Mouse (Mus musculus): ENCODE data around the gene Ifitm6. TPM values are rescaled to one million over a fixed set of nuclear protein-coding genes. Genes with fewer than 3 reads are reported as not detected.

Gene Ifitm6
- polyA plus RNA-seq, 1 experiment from 2014 or later: not detected

DNA sequence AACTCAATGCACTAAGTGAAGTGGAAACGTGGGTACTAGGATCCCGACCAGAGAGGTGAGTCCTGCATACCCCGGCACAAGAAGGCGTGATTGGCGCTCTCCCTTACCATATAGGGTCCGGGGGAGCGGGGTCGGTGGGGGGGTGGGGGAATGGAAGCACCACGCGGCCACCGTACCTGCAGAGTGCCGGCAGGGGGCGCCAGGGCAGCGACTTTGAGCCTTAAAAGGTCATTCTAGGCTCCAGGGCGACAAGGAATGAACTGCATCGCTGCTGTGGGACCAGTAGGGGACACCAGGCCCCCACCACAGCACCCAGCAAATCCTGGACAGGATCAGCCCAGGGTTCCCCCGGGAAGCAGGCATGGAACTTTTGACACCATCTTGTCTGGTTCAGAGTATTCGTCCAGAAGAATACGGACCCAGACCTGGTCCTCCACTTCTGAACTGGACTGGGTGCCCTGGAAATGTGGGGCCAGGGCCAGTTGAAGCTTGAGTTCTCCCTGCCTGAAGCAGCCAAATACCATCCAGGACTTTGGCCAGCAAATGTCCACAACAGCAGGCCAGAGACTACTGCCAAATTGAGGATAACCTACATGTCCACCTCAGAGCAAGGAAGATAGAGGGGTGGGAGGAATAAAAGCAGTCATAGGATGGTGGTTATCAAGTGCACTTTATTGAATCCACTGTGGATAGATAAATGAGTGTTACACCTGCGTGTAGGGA, 8.6 kb downstream of the Ifitm6 start:
- Histone ChIP-seq H3K4me1 (ENCODE audit: control insufficient read depth, insufficient read depth, low read length) (no peaks in the 10 kb centered on the region), H3K4me3 (ENCODE audit: low read depth, low read length) (no peak overlapping the region), H3K27ac (replicated peaks; ENCODE audit: low read depth, low read length) (no peak overlapping the region), H3K4me2 (ENCODE audit: low read depth, low read length) (peak overlapping the region; percentile 19; the same call in 1 of the 2 replicates), H3K36me3 (replicated peaks; ENCODE audit: control insufficient read depth, insufficient read depth, low read depth, low read length) (no peaks in the 10 kb centered on the region), H3K9ac (replicated peaks; ENCODE audit: low read length) (no peak overlapping the region), H3K27me3 (ENCODE audit: control insufficient read depth, insufficient read depth, low read length) (no peaks in the 10 kb centered on the region), H3K9me3 (replicated peaks; ENCODE audit: control insufficient read depth, low read length) (no peaks in the 10 kb centered on the region)
- 7% methylated on average over 20 of the region's 20 CpGs for WGBS
- no peak; the same call in 1 of the 2 replicates for ATAC-seq (replicated peaks; ENCODE audit: insufficient number of reproducible peaks, low FRiP score, low TSS enrichment, low read depth)
- DNase-seq (ENCODE audit: low spot score): peak; percentile 80

GRCm38 (mm10) chr7:141008312-141008761, 9.4 kb downstream of the Ifitm6 start:
- no peak; the same call in 1 of the 2 replicates for ATAC-seq (replicated peaks; ENCODE audit: insufficient number of reproducible peaks, low FRiP score, low TSS enrichment, low read depth)

GRCm38 (mm10) chr7:141006914-141007313, 10.8 kb downstream of the Ifitm6 start:
- no peaks in the 10 kb centered on the region for H3K27me3 ChIP-seq (ENCODE audit: control insufficient read depth, insufficient read depth, low read length)
- no peaks in the 10 kb centered on the region for H3K4me1 ChIP-seq (ENCODE audit: control insufficient read depth, insufficient read depth, low read length)
- no peak overlapping the region for H3K27ac ChIP-seq (replicated peaks; ENCODE audit: low read depth, low read length)
- no peaks in the 10 kb centered on the region for H3K9me3 ChIP-seq (replicated peaks; ENCODE audit: control insufficient read depth, low read length)
- H3K9ac ChIP-seq (replicated peaks; ENCODE audit: low read length): no peak overlapping the region
- 88% methylated on average over 5 of the region's 5 CpGs for WGBS
- H3K36me3 ChIP-seq (replicated peaks; ENCODE audit: control insufficient read depth, insufficient read depth, low read depth, low read length): no peaks in the 10 kb centered on the region
- ATAC-seq (replicated peaks; ENCODE audit: insufficient number of reproducible peaks, low FRiP score, low TSS enrichment, low read depth) (no peak), DNase-seq (ENCODE audit: low spot score) (no peak)
- no peak overlapping the region for H3K4me3 ChIP-seq (ENCODE audit: low read depth, low read length)
- H3K4me2 ChIP-seq (ENCODE audit: low read depth, low read length): no peak overlapping the region

More at GRCm38 (mm10) chr7:141008312-141008761, 9.4 kb downstream of the Ifitm6 start:
- Histone ChIP-seq H3K36me3 (replicated peaks; ENCODE audit: control insufficient read depth, insufficient read depth, low read depth, low read length) (no peaks in the 10 kb centered on the region), H3K9ac (replicated peaks; ENCODE audit: low read length) (0 out of 2 replicates have a peak overlapping the region, but pooled peaks have one; percentile 6), H3K4me2 (ENCODE audit: low read depth, low read length) (no peak overlapping the region), H3K4me3 (ENCODE audit: low read depth, low read length) (no peak overlapping the region), H3K4me1 (ENCODE audit: control insufficient read depth, insufficient read depth, low read length) (no peaks in the 10 kb centered on the region), H3K9me3 (replicated peaks; ENCODE audit: control insufficient read depth, low read length) (no peaks in the 10 kb centered on the region), H3K27me3 (ENCODE audit: control insufficient read depth, insufficient read depth, low read length) (no peaks in the 10 kb centered on the region), H3K27ac (replicated peaks; ENCODE audit: low read depth, low read length) (no peak overlapping the region)
- 8% methylated on average over 7 of the region's 7 CpGs for WGBS
- DNase-seq (ENCODE audit: low spot score): peak; percentile 35

- no peak overlapping the region for H3K4me3 ChIP-seq (ENCODE audit: low read depth, low read length)
- H3K27ac ChIP-seq (replicated peaks; ENCODE audit: low read depth, low read length): no peak overlapping the region
- no peaks in the 10 kb centered on the region for H3K36me3 ChIP-seq (replicated peaks; ENCODE audit: control insufficient read depth, insufficient read depth, low read depth, low read length)
- H3K9ac ChIP-seq (replicated peaks; ENCODE audit: low read length): no peak overlapping the region
- H3K27me3 ChIP-seq (ENCODE audit: control insufficient read depth, insufficient read depth, low read length): no peaks in the 10 kb centered on the region
- no peaks in the 10 kb centered on the region for H3K4me1 ChIP-seq (ENCODE audit: control insufficient read depth, insufficient read depth, low read length)
- no peaks in the 10 kb centered on the region for H3K9me3 ChIP-seq (replicated peaks; ENCODE audit: control insufficient read depth, low read length)
- ATAC-seq (replicated peaks; ENCODE audit: insufficient number of reproducible peaks, low FRiP score, low TSS enrichment, low read depth) (no peak), DNase-seq (ENCODE audit: low spot score) (no peak)
- WGBS: 92% methylated on average over 6 of the region's 6 CpGs
- no peak overlapping the region for H3K4me2 ChIP-seq (ENCODE audit: low read depth, low read length)
Measured at GRCm38 (mm10) chr7:141006446-141006845, 11.3 kb downstream of the Ifitm6 start.

- H3K36me3 ChIP-seq (replicated peaks; ENCODE audit: control insufficient read depth, insufficient read depth, low read depth, low read length): no peaks in the 10 kb centered on the region
- DNase-seq (ENCODE audit: low spot score): no peak
- 82% methylated on average over 5 of the region's 5 CpGs for WGBS
- H3K9me3 ChIP-seq (replicated peaks; ENCODE audit: control insufficient read depth, low read length): no peaks in the 10 kb centered on the region
- no peak overlapping the region for H3K27ac ChIP-seq (replicated peaks; ENCODE audit: low read depth, low read length)
- H3K9ac ChIP-seq (replicated peaks; ENCODE audit: low read length): no peak overlapping the region
- H3K4me3 ChIP-seq (ENCODE audit: low read depth, low read length): no peak overlapping the region
- no peak overlapping the region for H3K4me2 ChIP-seq (ENCODE audit: low read depth, low read length)
- no peak for ATAC-seq (replicated peaks; ENCODE audit: insufficient number of reproducible peaks, low FRiP score, low TSS enrichment, low read depth)
- no peaks in the 10 kb centered on the region for H3K27me3 ChIP-seq (ENCODE audit: control insufficient read depth, insufficient read depth, low read length)
- H3K4me1 ChIP-seq (ENCODE audit: control insufficient read depth, insufficient read depth, low read length): no peaks in the 10 kb centered on the region
Measured at GRCm38 (mm10) chr7:141003248-141004010, 14.3 kb downstream of the Ifitm6 start.

DNA sequence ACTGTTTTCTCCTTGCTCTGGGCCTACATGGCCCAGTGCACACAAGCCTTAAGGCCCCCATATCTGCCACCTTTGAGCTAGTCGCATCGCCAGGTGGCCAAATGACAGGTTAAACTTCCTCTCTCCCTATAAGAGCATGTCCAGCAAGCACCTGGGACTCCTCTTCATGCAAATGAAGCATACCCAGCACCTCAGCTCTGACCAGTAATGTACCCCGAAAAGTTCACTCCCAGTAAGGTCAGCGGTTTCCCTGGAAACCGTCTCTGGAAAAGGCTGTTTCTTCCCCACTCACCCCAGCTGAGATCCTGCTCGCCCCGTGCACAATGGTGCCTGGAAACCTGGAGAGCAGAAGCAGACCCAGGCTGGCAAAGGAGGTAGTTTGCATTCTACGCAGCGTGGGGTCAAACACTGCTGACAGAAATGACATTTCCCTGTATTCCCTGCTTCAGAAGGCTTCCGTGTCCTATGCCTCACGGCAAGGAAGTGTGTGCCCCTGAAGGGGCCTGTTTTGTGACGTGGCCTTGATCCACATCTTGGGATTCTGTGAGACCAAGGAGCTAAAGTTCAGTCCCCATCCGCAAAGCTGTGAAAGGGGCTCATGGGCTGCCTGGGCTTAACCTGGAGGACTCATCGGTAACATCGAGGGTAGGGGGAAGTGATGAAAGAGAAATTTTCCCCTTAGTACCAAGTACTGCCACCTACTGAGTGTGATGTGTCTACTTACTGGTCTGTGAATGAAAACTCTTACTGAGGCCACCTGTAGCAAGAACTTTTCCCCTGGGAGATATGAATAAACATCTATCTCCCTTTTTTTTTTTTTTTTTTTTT, 16.6 kb downstream of the Ifitm6 start:
- no peak overlapping the region for H3K4me3 ChIP-seq (ENCODE audit: low read depth, low read length)
- ATAC-seq (replicated peaks; ENCODE audit: insufficient number of reproducible peaks, low FRiP score, low TSS enrichment, low read depth) (no peak), DNase-seq (ENCODE audit: low spot score) (no peak)
- no peak overlapping the region for H3K9ac ChIP-seq (replicated peaks; ENCODE audit: low read length)
- no peaks in the 10 kb centered on the region for H3K9me3 ChIP-seq (replicated peaks; ENCODE audit: control insufficient read depth, low read length)
- WGBS: 74% methylated on average over 15 of the region's 15 CpGs
- H3K4me1 ChIP-seq (ENCODE audit: control insufficient read depth, insufficient read depth, low read length): no peaks in the 10 kb centered on the region
- no peaks in the 10 kb centered on the region for H3K27me3 ChIP-seq (ENCODE audit: control insufficient read depth, insufficient read depth, low read length)
- no peak overlapping the region for H3K4me2 ChIP-seq (ENCODE audit: low read depth, low read length)
- no peaks in the 10 kb centered on the region for H3K36me3 ChIP-seq (replicated peaks; ENCODE audit: control insufficient read depth, insufficient read depth, low read depth, low read length)
- H3K27ac ChIP-seq (replicated peaks; ENCODE audit: low read depth, low read length): no peak overlapping the region

DNA sequence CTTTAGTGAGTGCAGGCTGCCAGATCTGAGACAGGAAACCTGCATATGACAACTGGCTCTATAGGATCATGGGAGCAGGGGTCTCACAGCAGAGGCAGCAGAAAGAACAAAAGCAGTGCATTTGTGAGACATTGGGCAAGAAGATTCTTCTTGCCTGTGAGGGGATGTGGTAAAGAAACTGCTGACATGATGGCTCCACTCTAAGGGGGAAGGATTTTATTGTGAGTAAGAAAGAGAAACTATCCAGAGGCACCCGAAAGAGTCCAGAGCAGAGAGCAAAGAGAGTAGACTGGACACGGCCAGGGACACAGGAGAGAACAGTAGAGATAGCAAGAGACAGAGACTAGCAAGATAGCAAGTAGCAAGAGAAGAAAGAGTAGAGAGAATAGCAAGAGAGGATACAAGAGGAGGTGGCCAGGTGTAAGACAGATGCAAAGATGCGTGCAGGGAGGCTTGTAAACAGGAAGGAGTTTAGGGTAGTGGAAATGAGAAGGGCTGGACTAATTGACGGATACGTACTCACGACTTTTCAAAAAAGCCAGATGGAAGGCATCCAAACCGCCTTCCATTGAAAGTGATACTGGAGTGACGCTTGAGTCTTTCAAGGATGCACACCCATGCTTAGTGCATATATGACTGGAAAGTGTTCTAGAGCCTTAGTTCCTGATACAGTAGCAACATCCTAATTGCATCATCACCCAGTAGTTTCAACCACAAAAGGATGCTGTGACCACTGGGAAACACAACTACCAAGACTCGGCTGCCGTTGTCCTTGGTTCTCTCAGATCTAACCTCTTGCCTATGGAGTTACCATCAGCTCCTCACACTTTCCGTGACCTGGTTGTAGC, 18.6 kb downstream of the Ifitm6 start:
- H3K9ac ChIP-seq (replicated peaks; ENCODE audit: low read length): no peak overlapping the region
- no peak overlapping the region for H3K27ac ChIP-seq (replicated peaks; ENCODE audit: low read depth, low read length)
- H3K36me3 ChIP-seq (replicated peaks; ENCODE audit: control insufficient read depth, insufficient read depth, low read depth, low read length): no peaks in the 10 kb centered on the region
- H3K4me1 ChIP-seq (ENCODE audit: control insufficient read depth, insufficient read depth, low read length): no peaks in the 10 kb centered on the region
- H3K27me3 ChIP-seq (ENCODE audit: control insufficient read depth, insufficient read depth, low read length): no peaks in the 10 kb centered on the region
- 90% methylated on average over 11 of the region's 11 CpGs for WGBS
- H3K4me3 ChIP-seq (ENCODE audit: low read depth, low read length): no peak overlapping the region
- no peaks in the 10 kb centered on the region for H3K9me3 ChIP-seq (replicated peaks; ENCODE audit: control insufficient read depth, low read length)
- DNase-seq (ENCODE audit: low spot score): no peak
- no peak overlapping the region for H3K4me2 ChIP-seq (ENCODE audit: low read depth, low read length)
- ATAC-seq (replicated peaks; ENCODE audit: insufficient number of reproducible peaks, low FRiP score, low TSS enrichment, low read depth): no peak
